Mouse (Mus musculus) G1E (cell line): Measurements from ENCODE around the gene Smndc1.

Experiments used
- CTCF ChIP-seq: IDR thresholded peaks from 2 replicates; pipeline ENCODE4 v1.5.1; 2012; ENCODE audit warnings: low read depth, low read length, inconsistent platforms, mixed read lengths
- GATA1 ChIP-seq: IDR thresholded peaks from 2 replicates; pipeline ENCODE4 v1.6.1; 2012; ENCODE audit warnings: borderline replicate concordance, low read length, inconsistent platforms, mixed read lengths
- GATA2 ChIP-seq: IDR thresholded peaks from 2 replicates; pipeline ENCODE4 v1.6.1; 2012; ENCODE audit warnings: low read depth, low read length, inconsistent platforms, borderline replicate concordance
- POLR2AphosphoS5 ChIP-seq: IDR thresholded peaks from 2 replicates; pipeline ENCODE4 v1.6.1; 2012; ENCODE audit warnings: low read depth, low read length, inconsistent platforms; ENCODE audit not compliant: insufficient replicate concordance
- TAL1 ChIP-seq: conservative IDR thresholded peaks from 2 replicates; pipeline ENCODE4 v1.6.1; 2012; ENCODE audit warnings: low read depth, low read length, inconsistent platforms, mixed read lengths

DNA sequence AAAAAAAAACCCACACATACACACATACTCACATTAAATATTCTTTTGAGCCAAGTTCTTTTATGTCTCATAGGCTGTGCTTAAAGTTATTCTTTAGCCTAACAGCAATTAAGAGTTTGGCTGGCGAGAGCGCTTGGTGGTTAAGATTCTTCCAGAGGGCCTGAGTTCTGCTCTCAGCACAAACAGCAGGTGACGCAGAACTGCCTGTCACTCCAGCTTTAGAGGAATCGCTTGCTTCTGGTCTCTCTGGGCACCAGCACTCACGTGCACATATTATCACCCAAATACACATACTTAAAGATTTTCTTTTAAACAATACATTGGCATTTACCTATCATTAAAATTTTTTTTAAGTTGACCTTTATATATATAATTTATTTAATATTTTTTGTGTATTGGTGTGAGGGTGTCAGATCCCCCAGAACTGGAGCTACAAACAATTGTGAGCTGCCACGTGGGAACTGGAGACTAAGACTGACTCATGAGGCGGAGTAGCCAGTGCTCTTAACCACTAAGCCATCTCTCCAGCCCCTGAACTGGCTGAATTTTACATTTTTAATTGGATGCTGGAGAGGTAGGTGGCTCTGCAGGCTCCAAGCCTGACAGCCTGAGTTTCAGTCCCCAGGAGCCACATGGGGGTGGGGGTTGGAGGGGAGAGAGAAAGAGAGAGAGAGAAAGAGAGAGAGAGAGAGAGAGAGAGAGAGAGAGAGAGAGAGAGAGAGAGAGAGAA, 35.9 kb downstream of the Smndc1 start:
- TF ChIP-seq CTCF, result no peak
- no peak for TF ChIP-seq TAL1
- TF ChIP-seq GATA1, result no peak
- no peak for TF ChIP-seq POLR2AphosphoS5
- TF ChIP-seq GATA2, result no peak
